Mouse (Mus musculus) macrophage (primary cell): Measurements from ENCODE around the gene Gm10428. TPM values are rescaled to one million over a fixed set of nuclear protein-coding genes. Genes with fewer than 3 reads are reported as not detected.

Experiments used
- H3K27ac ChIP-seq: fragments of 350-480 bp; formaldehyde crosslinking; 2 replicates; pipeline ENCODE4 v1.9.0; 2021
- H3K36me3 ChIP-seq: fragments of 350-480 bp; formaldehyde crosslinking; 2 replicates; pipeline ENCODE4 v1.9.0; 2021; ENCODE audit errors: inconsistent target
- H3K4me3 ChIP-seq: fragments of 350-480 bp; formaldehyde crosslinking; 2 replicates; pipeline ENCODE4 v1.9.0; 2021; ENCODE audit errors: inconsistent target
- H3K79me2 ChIP-seq: fragments of 350-480 bp; formaldehyde crosslinking; 2 replicates; pipeline ENCODE4 v1.9.0; 2021; ENCODE audit errors: inconsistent target
- WGBS: methylation state at CpG from one replicate; pipeline ENCODE4 v1.1.7; 2026; ENCODE audit warnings: inconsistent platforms; ENCODE audit not compliant: missing documents; 5-methylcytosine and 5-hydroxymethylcytosine counted together
- polyA plus RNA-seq: library from polyadenylated mRNA; stranded (reverse); fragments of 250-400 nt; gene quantifications from 3 replicates; pipeline ENCODE4 v1.2.4, GENCODE M21; 2018; ENCODE audit warnings: inconsistent platforms

Gene Gm10428
- polyA plus RNA-seq, 1 experiment from 2014 or later: not detected

- WGBS: 68% methylated on average over 11 of the region's 11 CpGs
- H3K79me2 ChIP-seq: no peaks in the 10 kb centered on the region
- H3K36me3 ChIP-seq: no peaks in the 10 kb centered on the region
- no peak overlapping the region for H3K27ac ChIP-seq
- H3K4me3 ChIP-seq: no peak overlapping the region
Measured at GRCm38 (mm10) chr11:62752191-62752590, 709 bp upstream of the Gm10428 start.

GRCm38 (mm10) chr11:62756456-62757142 lies 3.7 kb downstream of the Gm10428 start:
- Histone ChIP-seq H3K27ac (no peak overlapping the region), H3K36me3 (no peaks in the 10 kb centered on the region), H3K79me2 (no peaks in the 10 kb centered on the region), H3K4me3 (no peak overlapping the region)
- 8% methylated on average over 36 of the region's 36 CpGs for WGBS

GRCm38 (mm10) chr11:62757143-62757507 lies 4.2 kb downstream of the Gm10428 start:
- no peak overlapping the region for H3K4me3 ChIP-seq
- no peaks in the 10 kb centered on the region for H3K79me2 ChIP-seq
- 13% methylated on average over 7 of the region's 7 CpGs for WGBS
- no peaks in the 10 kb centered on the region for H3K36me3 ChIP-seq
- no peak overlapping the region for H3K27ac ChIP-seq

GRCm38 (mm10) chr11:62757906-62758305 lies 5.0 kb downstream of the Gm10428 start:
- 93% methylated on average over 6 of the region's 6 CpGs for WGBS

GRCm38 (mm10) chr11:62758491-62758890 lies 5.6 kb downstream of the Gm10428 start:
- Histone ChIP-seq H3K36me3 (no peaks in the 10 kb centered on the region), H3K79me2 (no peaks in the 10 kb centered on the region), H3K4me3 (no peak overlapping the region), H3K27ac (no peak overlapping the region)
- WGBS: 94% methylated on average over 11 of the region's 11 CpGs

More at GRCm38 (mm10) chr11:62757906-62758305, 5.0 kb downstream of the Gm10428 start:
- H3K36me3 ChIP-seq: no peaks in the 10 kb centered on the region
- no peak overlapping the region for H3K27ac ChIP-seq
- no peak overlapping the region for H3K4me3 ChIP-seq
- H3K79me2 ChIP-seq: no peaks in the 10 kb centered on the region

- 75% methylated on average over 8 of the region's 9 CpGs for WGBS
- Histone ChIP-seq H3K36me3 (no peaks in the 10 kb centered on the region), H3K4me3 (no peak overlapping the region)
Measured at GRCm38 (mm10) chr11:62760755-62761457, 8.0 kb downstream of the Gm10428 start.

GRCm38 (mm10) chr11:62776510-62776909 lies 23.6 kb downstream of the Gm10428 start:
- Histone ChIP-seq H3K27ac (no peak overlapping the region), H3K79me2 (no peaks in the 10 kb centered on the region), H3K4me3 (no peak overlapping the region), H3K36me3 (no peaks in the 10 kb centered on the region)
- WGBS: 94% methylated on average over 7 of the region's 7 CpGs

More at GRCm38 (mm10) chr11:62760755-62761457, 8.0 kb downstream of the Gm10428 start:
- Histone ChIP-seq H3K27ac (no peak overlapping the region), H3K79me2 (no peaks in the 10 kb centered on the region)

- Histone ChIP-seq H3K36me3 (no peaks in the 10 kb centered on the region), H3K4me3 (peak within 1 kb of the TSS; percentile 20), H3K79me2 (no peaks in the 10 kb centered on the region), H3K27ac (no peak within 1 kb of the TSS)
- 13% methylated on average over 34 of the region's 34 CpGs for WGBS
Measured at GRCm38 (mm10) chr11:62788935-62789616, 36.2 kb downstream of the Gm10428 start, which contains the start of gene Zfp286. TSS of gene Zfp286 (minus strand) at chr11:62789462.

- Histone ChIP-seq H3K79me2 (no peaks in the 10 kb centered on the region), H3K27ac (no peak overlapping the region), H3K4me3 (peak overlapping the region; percentile 20), H3K36me3 (no peaks in the 10 kb centered on the region)
- 66% methylated on average over 3 of the region's 3 CpGs for WGBS
Measured at GRCm38 (mm10) chr11:62789617-62789936, 36.7 kb downstream of the Gm10428 start.

Other genes starting within 250 kb of the Gm10428 start
- 7.2 to 8.9 TPM (median 8.3 TPM) in 3 replicates for gene Cenpv, start 213.8 kb upstream of the Gm10428 start, polyA plus RNA-seq
- gene Ubb, start 201.9 kb upstream of the Gm10428 start, polyA plus RNA-seq: 916 to 1,557 TPM (median 1,390 TPM) in 3 replicates
- 71.4 to 114 TPM (median 91.5 TPM) in 3 replicates for gene Trpv2, start 178.6 kb upstream of the Gm10428 start, polyA plus RNA-seq
- 4.7 to 7.3 TPM (median 5.6 TPM) in 3 replicates for gene Lrrc75a, start 104.6 kb upstream of the Gm10428 start, polyA plus RNA-seq
- gene Mmgt2, start 104.4 kb upstream of the Gm10428 start, polyA plus RNA-seq: 25.0 to 33.0 TPM (median 31.4 TPM) in 3 replicates
- gene Zfp287, start 21.2 kb upstream of the Gm10428 start, polyA plus RNA-seq: 2.3 to 2.4 TPM (median 2.4 TPM) in 3 replicates
- gene Zfp286, start 36.4 kb downstream of the Gm10428 start, polyA plus RNA-seq: 0.20 to 0.69 TPM (median 0.42 TPM) in 3 replicates
- gene Trim16, start 67.1 kb downstream of the Gm10428 start, polyA plus RNA-seq: 2.5 to 6.9 TPM (median 4.4 TPM) in 3 replicates
- gene Fbxw10, start 94.0 kb downstream of the Gm10428 start, polyA plus RNA-seq: 0.35 to 1.5 TPM (median 1.1 TPM) in 3 replicates
- gene Tvp23b, start 126.4 kb downstream of the Gm10428 start, polyA plus RNA-seq: 19.2 to 26.5 TPM (median 25.1 TPM) in 3 replicates
- not detected in 3 replicates for gene Cdrt4, start 198.1 kb downstream of the Gm10428 start, polyA plus RNA-seq